Mouse (Mus musculus): Measurements from ENCODE around the gene Pmvk. TPM values are rescaled to one million over a fixed set of nuclear protein-coding genes. Genes with fewer than 3 reads are reported as not detected.

Gene Pmvk
- polyA plus RNA-seq (2017; shearing (Covaris generic)): 27.0 TPM

DNA sequence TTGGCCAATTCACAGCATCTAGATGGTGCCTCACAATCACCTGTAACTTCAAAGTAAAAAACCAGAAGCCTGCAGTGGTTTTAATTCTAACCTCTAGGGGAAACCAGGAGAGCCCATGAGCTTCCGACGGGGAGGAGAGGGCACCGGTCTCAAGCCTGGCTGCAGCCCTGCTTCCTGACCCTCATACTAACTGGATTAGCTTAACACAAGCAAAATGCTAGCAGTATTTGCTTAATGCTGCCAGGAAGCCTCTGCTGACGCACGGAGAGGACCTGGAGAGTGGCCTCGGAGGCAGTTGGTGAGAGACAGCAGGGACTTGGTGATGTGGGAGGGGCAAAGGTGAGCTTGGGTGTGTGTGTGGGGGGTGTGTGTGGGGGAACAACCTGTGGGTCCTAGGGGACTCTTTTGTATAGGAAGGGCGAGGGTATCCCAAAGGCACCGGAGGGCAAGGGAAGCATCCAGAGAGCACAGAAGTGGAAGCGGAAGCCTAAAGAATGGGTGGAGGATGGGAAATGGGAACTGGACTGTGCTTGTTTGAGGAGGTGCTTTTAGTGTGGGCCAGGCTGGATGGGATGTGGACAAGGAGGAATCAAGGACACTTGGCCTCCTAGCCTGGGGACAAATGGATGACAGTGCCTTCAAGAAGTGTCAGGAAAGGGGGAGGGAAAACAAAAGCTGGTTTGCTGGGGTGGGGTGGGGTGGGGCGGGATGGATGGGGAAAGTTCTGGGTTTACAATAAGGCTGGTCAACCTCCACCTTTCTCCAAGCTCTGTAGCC is at the start of gene Pmvk:
Pmvk (plus strand) TSS at position 141 of the 777 bp plus-strand sequence.

GRCm38 (mm10) chr3:89411490-89412393 is 42.6 kb upstream of the Pmvk start, which contains the start of gene Flad1:
TSS of gene Flad1 (minus strand) at chr3:89411870.

DNA sequence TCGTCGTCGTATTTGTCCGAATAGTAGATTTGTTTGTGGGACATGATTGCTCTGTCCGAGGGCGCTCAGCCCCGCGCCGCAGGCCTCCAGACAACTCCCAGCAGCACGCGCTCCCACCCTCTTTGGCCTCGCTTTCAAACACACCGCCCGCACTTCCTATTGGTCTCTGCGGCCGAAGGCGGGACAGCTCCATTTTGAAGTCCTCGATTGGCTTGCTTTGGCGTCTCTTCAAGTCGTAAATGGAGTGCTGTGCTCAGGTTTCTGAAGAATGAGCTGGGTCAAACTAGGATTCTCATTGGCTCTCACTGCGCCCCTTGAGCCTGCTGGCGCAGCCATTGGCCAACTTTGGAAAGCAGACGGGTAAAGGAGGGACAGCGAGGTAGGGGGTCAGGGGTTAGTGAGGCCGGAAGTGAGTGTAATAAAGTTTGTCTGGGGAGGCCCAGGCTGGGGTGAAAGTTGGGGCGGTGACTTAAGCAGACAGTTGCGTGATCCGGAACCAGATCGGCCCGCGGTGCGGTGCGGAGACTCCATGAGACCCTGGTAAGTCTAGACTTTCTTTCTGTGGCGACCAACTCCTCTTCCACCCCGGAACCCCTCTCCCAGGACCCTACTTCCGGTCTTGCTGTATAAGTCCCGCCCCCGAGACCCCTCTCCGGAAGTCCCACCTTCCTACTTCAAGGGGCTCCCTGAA is 36.0 kb upstream of the Pmvk start, which contains the start of the genes Cks1b and Shc1:
Cks1b (minus strand) TSS at position 214 of the 691 bp plus-strand sequence.
Shc1 (plus strand) TSS at position 274 of the 691 bp plus-strand sequence.

GRCm38 (mm10) chr3:89430171-89431159 is 23.9 kb upstream of the Pmvk start, which contains the start of gene Pygo2:
TSS of gene Pygo2 (plus strand) at chr3:89430214.

DNA sequence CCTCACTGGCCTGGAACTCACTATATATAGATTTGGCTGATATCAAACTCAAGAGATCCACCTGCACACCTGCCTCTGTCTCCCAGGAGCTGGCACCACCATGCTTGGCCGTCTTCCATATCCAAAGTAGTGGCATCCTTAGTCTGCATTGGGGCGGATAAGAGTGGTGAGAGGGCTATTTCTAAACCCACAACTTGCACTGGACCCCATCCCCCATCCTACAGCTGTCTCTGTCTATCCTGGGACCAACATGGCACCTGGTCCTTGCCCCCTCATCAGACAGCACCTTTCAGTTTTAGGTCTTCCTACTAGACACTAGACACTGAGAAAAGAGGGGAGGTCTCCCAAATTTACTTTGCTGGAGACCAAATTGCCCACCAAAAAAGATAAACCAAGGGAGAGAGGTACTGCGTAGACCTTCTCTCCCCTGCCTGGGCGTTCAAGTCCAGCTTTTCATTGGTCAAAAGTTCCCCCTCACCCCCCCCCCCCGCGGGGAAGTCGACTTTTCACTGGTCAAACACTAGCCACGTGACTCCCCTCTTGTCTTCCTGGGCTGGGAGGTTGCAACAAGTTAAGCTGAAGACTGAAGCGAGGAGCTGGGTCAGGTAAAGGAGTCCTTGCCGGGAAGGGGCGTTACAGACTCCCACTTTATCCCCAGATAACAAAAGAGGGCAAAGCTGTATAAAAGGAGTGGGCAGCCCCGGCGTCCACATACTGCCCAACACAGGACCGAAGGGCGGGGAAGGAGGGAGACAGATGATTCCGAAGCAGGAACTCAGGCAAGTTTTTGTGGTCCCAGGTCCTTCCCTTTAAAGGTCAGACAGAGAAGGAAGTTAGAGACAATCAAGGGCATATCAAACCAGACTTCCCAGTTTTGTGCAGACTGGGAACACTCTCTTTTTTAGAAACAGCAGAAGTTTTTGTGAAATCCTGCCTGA is 17.9 kb upstream of the Pmvk start, which contains the start of gene Pbxip1:
Pbxip1 (plus strand) TSS at position 531 of the 938 bp plus-strand sequence.

Other genes starting within 250 kb of the Pmvk start
- gene Thbs3, start 239.4 kb upstream of the Pmvk start, polyA plus RNA-seq (2017; shearing (Covaris generic)): 2.3 TPM
- gene Mtx1, start 227.5 kb upstream of the Pmvk start, polyA plus RNA-seq (2017; shearing (Covaris generic)): 151 TPM
- gene Muc1, start 225.5 kb upstream of the Pmvk start, polyA plus RNA-seq (2017; shearing (Covaris generic)): 0.79 TPM
- gene Krtcap2, start 208.6 kb upstream of the Pmvk start, polyA plus RNA-seq (2017; shearing (Covaris generic)): 281 TPM
- gene Trim46, start 208.2 kb upstream of the Pmvk start, polyA plus RNA-seq (2017; shearing (Covaris generic)): 4.5 TPM
- gene Dpm3, start 195.2 kb upstream of the Pmvk start, polyA plus RNA-seq (2017; shearing (Covaris generic)): 132 TPM
- 288 TPM for gene Slc50a1, start 184.0 kb upstream of the Pmvk start, polyA plus RNA-seq (2017; shearing (Covaris generic))
- gene Efna1, start 173.4 kb upstream of the Pmvk start, polyA plus RNA-seq (2017; shearing (Covaris generic)): not detected
- gene Efna3, start 131.6 kb upstream of the Pmvk start, polyA plus RNA-seq (2017; shearing (Covaris generic)): not detected
- gene Efna4, start 116.5 kb upstream of the Pmvk start, polyA plus RNA-seq (2017; shearing (Covaris generic)): 0.46 TPM
- gene Adam15, start 104.5 kb upstream of the Pmvk start, polyA plus RNA-seq (2017; shearing (Covaris generic)): 7.2 TPM
- 0.20 TPM for gene Dcst2, start 92.6 kb upstream of the Pmvk start, polyA plus RNA-seq (2017; shearing (Covaris generic))
- 1.0 TPM for gene Dcst1, start 89.3 kb upstream of the Pmvk start, polyA plus RNA-seq (2017; shearing (Covaris generic))
- gene Zbtb7b, start 59.8 kb upstream of the Pmvk start, polyA plus RNA-seq (2017; shearing (Covaris generic)): 62.0 TPM
- not detected for gene Lenep, start 51.7 kb upstream of the Pmvk start, polyA plus RNA-seq (2017; shearing (Covaris generic))
- 69.2 TPM for gene Flad1, start 42.7 kb upstream of the Pmvk start, polyA plus RNA-seq (2017; shearing (Covaris generic))
- gene Cks1b, start 36.2 kb upstream of the Pmvk start, polyA plus RNA-seq (2017; shearing (Covaris generic)): 30.0 TPM
- 99.8 TPM for gene Shc1, start 36.1 kb upstream of the Pmvk start, polyA plus RNA-seq (2017; shearing (Covaris generic))
- gene Pygo2, start 24.3 kb upstream of the Pmvk start, polyA plus RNA-seq (2017; shearing (Covaris generic)): 25.5 TPM
- gene Pbxip1, start 17.8 kb upstream of the Pmvk start, polyA plus RNA-seq (2017; shearing (Covaris generic)): 175 TPM
- not detected for gene Kcnn3, start 65.6 kb downstream of the Pmvk start, polyA plus RNA-seq (2017; shearing (Covaris generic))

Data from CD4-positive, CD25-positive, alpha-beta regulatory T cell, adult 9 weeks (primary cell).